Mouse (Mus musculus): ENCODE data around the gene Ccser1. TPM values are rescaled to one million over a fixed set of nuclear protein-coding genes. Genes with fewer than 3 reads are reported as not detected.

The Ccser1 gene
- polyA plus RNA-seq, 1 experiment from 2014 or later: 6.6 TPM

DNA sequence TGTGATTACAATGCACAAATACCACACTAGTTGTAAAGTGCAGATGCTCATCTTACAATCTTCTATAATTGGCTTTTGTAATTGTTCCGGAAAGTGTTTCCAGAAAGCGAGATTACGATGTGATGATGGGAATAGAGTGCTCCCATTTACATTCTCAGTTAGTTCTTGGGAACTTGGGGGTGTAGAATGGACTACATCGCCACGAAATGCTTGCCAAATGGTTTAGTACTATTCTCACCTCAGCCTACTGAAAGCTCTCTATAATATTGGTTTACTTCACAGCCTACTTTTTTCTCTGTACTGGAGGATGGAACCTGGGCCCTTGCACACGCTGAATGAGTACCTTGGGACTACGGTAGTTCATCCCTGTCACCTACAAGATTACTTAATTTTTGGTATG lies 522.9 kb downstream of the Ccser1 start:
- WGBS: 91% methylated on average over 7 of the region's 7 CpGs
- ATAC-seq: no peak
- no peak for TF ChIP-seq CTCF (IDR thresholded peaks at IDR 0.05; ENCODE audit: low read depth)
- H3K4me3 ChIP-seq (ENCODE audit: low read depth, low read length): no peak overlapping the region
- H3K36me3 ChIP-seq (ENCODE audit: control insufficient read depth, insufficient read depth): no peaks in the 10 kb centered on the region
- no peak overlapping the region for H3K9ac ChIP-seq (ENCODE audit: low read depth, low read length)
- no peaks in the 10 kb centered on the region for H3K27me3 ChIP-seq (replicated peaks; ENCODE audit: control insufficient read depth, insufficient read depth, low read length)
- H3K4me1 ChIP-seq (replicated peaks; ENCODE audit: control insufficient read depth, insufficient read depth, low read length): no peaks in the 10 kb centered on the region
- H3K9me3 ChIP-seq (ENCODE audit: control insufficient read depth): no peaks in the 10 kb centered on the region
- H3K27ac ChIP-seq (ENCODE audit: low read depth, low read length): no peak overlapping the region
- H3K4me2 ChIP-seq (replicated peaks; ENCODE audit: low read depth): no peak overlapping the region

DNA sequence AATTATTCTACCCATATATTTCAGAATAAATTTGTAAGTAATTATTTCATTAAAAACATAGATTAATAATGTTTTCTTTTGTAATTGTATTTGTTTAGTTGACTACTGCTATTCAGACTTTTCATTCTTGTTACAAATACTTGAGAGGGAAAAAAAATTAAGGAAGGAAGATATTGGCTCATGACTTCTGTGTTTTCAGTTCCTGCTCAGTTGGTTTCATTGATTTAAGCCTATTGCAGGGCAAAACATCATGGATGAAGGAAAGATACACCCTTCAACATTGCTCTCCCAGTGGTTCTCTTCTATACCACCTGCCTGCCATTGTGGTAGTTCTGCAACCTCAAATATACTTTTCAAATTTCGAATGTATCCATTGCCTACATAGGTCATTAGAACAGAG lies 541.1 kb downstream of the Ccser1 start:
- 84% methylated on average over 1 of the region's 1 CpGs for WGBS
- H3K4me2 ChIP-seq (replicated peaks; ENCODE audit: low read depth): no peak overlapping the region
- no peak for ATAC-seq
- no peak for TF ChIP-seq CTCF (IDR thresholded peaks at IDR 0.05; ENCODE audit: low read depth)
- H3K36me3 ChIP-seq (ENCODE audit: control insufficient read depth, insufficient read depth): no peaks in the 10 kb centered on the region
- no peaks in the 10 kb centered on the region for H3K4me1 ChIP-seq (replicated peaks; ENCODE audit: control insufficient read depth, insufficient read depth, low read length)
- H3K9ac ChIP-seq (ENCODE audit: low read depth, low read length): no peak overlapping the region
- H3K27me3 ChIP-seq (replicated peaks; ENCODE audit: control insufficient read depth, insufficient read depth, low read length): no peaks in the 10 kb centered on the region
- H3K4me3 ChIP-seq (ENCODE audit: low read depth, low read length): no peak overlapping the region
- no peak overlapping the region for H3K27ac ChIP-seq (ENCODE audit: low read depth, low read length)
- H3K9me3 ChIP-seq (ENCODE audit: control insufficient read depth): no peaks in the 10 kb centered on the region

DNA sequence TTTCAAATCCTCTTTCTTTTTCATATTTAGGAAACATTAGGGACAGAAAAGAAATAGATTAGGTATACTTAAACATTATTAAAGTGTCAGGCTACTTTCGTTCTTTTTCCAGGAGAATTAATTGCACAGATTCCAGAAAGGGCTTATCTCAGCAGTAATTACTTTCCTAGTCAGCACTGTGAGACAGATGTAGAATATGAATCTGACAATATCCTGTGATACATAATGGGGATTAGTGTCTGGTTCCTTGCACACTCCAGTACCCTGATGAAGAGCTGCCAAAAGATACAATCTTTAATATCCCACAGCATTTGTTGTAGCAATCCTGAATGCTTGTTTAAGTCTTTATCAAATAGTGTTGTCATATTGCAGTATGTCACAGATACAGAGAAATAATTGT lies 548.9 kb downstream of the Ccser1 start:
- H3K4me1 ChIP-seq (replicated peaks; ENCODE audit: control insufficient read depth, insufficient read depth, low read length): no peaks in the 10 kb centered on the region
- no peaks in the 10 kb centered on the region for H3K9me3 ChIP-seq (ENCODE audit: control insufficient read depth)
- H3K36me3 ChIP-seq (ENCODE audit: control insufficient read depth, insufficient read depth): no peaks in the 10 kb centered on the region
- H3K4me3 ChIP-seq (ENCODE audit: low read depth, low read length): no peak overlapping the region
- H3K9ac ChIP-seq (ENCODE audit: low read depth, low read length): no peak overlapping the region
- H3K4me2 ChIP-seq (replicated peaks; ENCODE audit: low read depth): no peak overlapping the region
- no peak for TF ChIP-seq CTCF (IDR thresholded peaks at IDR 0.05; ENCODE audit: low read depth)
- WGBS: 46% methylated on average over 1 of the region's 1 CpGs
- no peaks in the 10 kb centered on the region for H3K27me3 ChIP-seq (replicated peaks; ENCODE audit: control insufficient read depth, insufficient read depth, low read length)
- ATAC-seq: no peak
- H3K27ac ChIP-seq (ENCODE audit: low read depth, low read length): no peak overlapping the region

GRCm38 (mm10) chr6:61730088-61730880 lies 550.2 kb downstream of the Ccser1 start:
- 82% methylated on average over 5 of the region's 5 CpGs for WGBS
- no peak overlapping the region for H3K4me3 ChIP-seq (ENCODE audit: low read depth, low read length)

GRCm38 (mm10) chr6:61746346-61746745 lies 566.2 kb downstream of the Ccser1 start:
- TF ChIP-seq CTCF (IDR thresholded peaks at IDR 0.05; ENCODE audit: low read depth): no peak
- Histone ChIP-seq H3K27ac (ENCODE audit: low read depth, low read length) (no peak overlapping the region), H3K4me1 (replicated peaks; ENCODE audit: control insufficient read depth, insufficient read depth, low read length) (no peaks in the 10 kb centered on the region), H3K9ac (ENCODE audit: low read depth, low read length) (no peak overlapping the region), H3K27me3 (replicated peaks; ENCODE audit: control insufficient read depth, insufficient read depth, low read length) (no peaks in the 10 kb centered on the region), H3K4me3 (ENCODE audit: low read depth, low read length) (no peak overlapping the region), H3K36me3 (ENCODE audit: control insufficient read depth, insufficient read depth) (no peaks in the 10 kb centered on the region), H3K9me3 (ENCODE audit: control insufficient read depth) (no peaks in the 10 kb centered on the region), H3K4me2 (replicated peaks; ENCODE audit: low read depth) (no peak overlapping the region)
- no peak for ATAC-seq
- WGBS: 70% methylated on average over 1 of the region's 1 CpGs

More at GRCm38 (mm10) chr6:61730088-61730880, 550.2 kb downstream of the Ccser1 start:
- Histone ChIP-seq H3K4me1 (replicated peaks; ENCODE audit: control insufficient read depth, insufficient read depth, low read length) (no peaks in the 10 kb centered on the region), H3K9ac (ENCODE audit: low read depth, low read length) (no peak overlapping the region), H3K27me3 (replicated peaks; ENCODE audit: control insufficient read depth, insufficient read depth, low read length) (no peaks in the 10 kb centered on the region), H3K27ac (ENCODE audit: low read depth, low read length) (no peak overlapping the region), H3K9me3 (ENCODE audit: control insufficient read depth) (no peaks in the 10 kb centered on the region), H3K4me2 (replicated peaks; ENCODE audit: low read depth) (no peak overlapping the region), H3K36me3 (ENCODE audit: control insufficient read depth, insufficient read depth) (no peaks in the 10 kb centered on the region)
- no peak for ATAC-seq
- TF ChIP-seq CTCF (IDR thresholded peaks at IDR 0.05; ENCODE audit: low read depth): no peak

- WGBS: 92% methylated on average over 3 of the region's 3 CpGs
- TF ChIP-seq CTCF (IDR thresholded peaks at IDR 0.05; ENCODE audit: low read depth): no peak
- Histone ChIP-seq H3K9me3 (ENCODE audit: control insufficient read depth) (no peaks in the 10 kb centered on the region), H3K27me3 (replicated peaks; ENCODE audit: control insufficient read depth, insufficient read depth, low read length) (no peaks in the 10 kb centered on the region), H3K9ac (ENCODE audit: low read depth, low read length) (no peak overlapping the region), H3K36me3 (ENCODE audit: control insufficient read depth, insufficient read depth) (no peaks in the 10 kb centered on the region), H3K4me2 (replicated peaks; ENCODE audit: low read depth) (no peak overlapping the region), H3K27ac (ENCODE audit: low read depth, low read length) (no peak overlapping the region), H3K4me1 (replicated peaks; ENCODE audit: control insufficient read depth, insufficient read depth, low read length) (no peaks in the 10 kb centered on the region), H3K4me3 (ENCODE audit: low read depth, low read length) (no peak overlapping the region)
- ATAC-seq: no peak
These were observed 582.0 kb downstream of the Ccser1 start for GRCm38 (mm10) chr6:61762135-61762534.

Measured in intestine, postnatal 0 days (tissue).